Mouse (Mus musculus): ENCODE measurements around the gene Defb22. TPM values are rescaled to one million over a fixed set of nuclear protein-coding genes. Genes with fewer than 3 reads are reported as not detected.

The Defb22 gene
- polyA plus RNA-seq, 1 experiment from 2014 or later, result not detected

- DNase-seq (ENCODE audit: low spot score), result no peak
- 77% methylated on average over 2 of the region's 2 CpGs for WGBS
- H3K4me3 ChIP-seq (ENCODE audit: low read depth, low read length), result no peak overlapping the region
Observed at GRCm38 (mm10) chr2:152487024-152487423, 2.9 kb downstream of the Defb22 start.

GRCm38 (mm10) chr2:152481726-152482125 lies 8.2 kb downstream of the Defb22 start:
- ATAC-seq (replicated peaks; ENCODE audit: low FRiP score) (no peak), DNase-seq (ENCODE audit: low spot score) (no peak)
- Histone ChIP-seq H3K4me1 (replicated peaks; ENCODE audit: control insufficient read depth, insufficient read depth, low read length) (no peaks in the 10 kb centered on the region), H3K27ac (ENCODE audit: low read depth, low read length) (no peak overlapping the region), H3K9me3 (ENCODE audit: control insufficient read depth, low read length) (no peaks in the 10 kb centered on the region), H3K4me2 (no peak overlapping the region), H3K4me3 (ENCODE audit: low read depth, low read length) (no peak overlapping the region), H3K9ac (ENCODE audit: low read depth, low read length) (no peak overlapping the region), H3K36me3 (ENCODE audit: control insufficient read depth, insufficient read depth, low read length) (no peaks in the 10 kb centered on the region), H3K27me3 (replicated peaks; ENCODE audit: control insufficient read depth, insufficient read depth, low read length) (no peaks in the 10 kb centered on the region)
- WGBS, result 83% methylated on average over 7 of the region's 7 CpGs

More at GRCm38 (mm10) chr2:152487024-152487423, 2.9 kb downstream of the Defb22 start:
- no peaks in the 10 kb centered on the region for H3K9me3 ChIP-seq (ENCODE audit: control insufficient read depth, low read length)
- no peak overlapping the region for H3K4me2 ChIP-seq
- no peak overlapping the region for H3K27ac ChIP-seq (ENCODE audit: low read depth, low read length)
- ATAC-seq (replicated peaks; ENCODE audit: low FRiP score), result no peak
- H3K27me3 ChIP-seq (replicated peaks; ENCODE audit: control insufficient read depth, insufficient read depth, low read length), result no peaks in the 10 kb centered on the region
- no peak overlapping the region for H3K9ac ChIP-seq (ENCODE audit: low read depth, low read length)
- H3K36me3 ChIP-seq (ENCODE audit: control insufficient read depth, insufficient read depth, low read length), result no peaks in the 10 kb centered on the region
- no peaks in the 10 kb centered on the region for H3K4me1 ChIP-seq (replicated peaks; ENCODE audit: control insufficient read depth, insufficient read depth, low read length)

GRCm38 (mm10) chr2:152480881-152481280 lies 9.1 kb downstream of the Defb22 start:
- no peaks in the 10 kb centered on the region for H3K27me3 ChIP-seq (replicated peaks; ENCODE audit: control insufficient read depth, insufficient read depth, low read length)
- H3K9ac ChIP-seq (ENCODE audit: low read depth, low read length), result no peak overlapping the region
- no peaks in the 10 kb centered on the region for H3K36me3 ChIP-seq (ENCODE audit: control insufficient read depth, insufficient read depth, low read length)
- 78% methylated on average over 3 of the region's 3 CpGs for WGBS
- H3K27ac ChIP-seq (ENCODE audit: low read depth, low read length), result no peak overlapping the region
- DNase-seq (ENCODE audit: low spot score), result no peak
- no peak overlapping the region for H3K4me3 ChIP-seq (ENCODE audit: low read depth, low read length)
- no peak overlapping the region for H3K4me2 ChIP-seq
- no peaks in the 10 kb centered on the region for H3K9me3 ChIP-seq (ENCODE audit: control insufficient read depth, low read length)
- no peaks in the 10 kb centered on the region for H3K4me1 ChIP-seq (replicated peaks; ENCODE audit: control insufficient read depth, insufficient read depth, low read length)
- no peak for ATAC-seq (replicated peaks; ENCODE audit: low FRiP score)

GRCm38 (mm10) chr2:152476763-152477162 lies 13.2 kb downstream of the Defb22 start, which contains the start of gene Defb20:
Gene Defb20 (plus strand): TSS chr2:152477063.
- ATAC-seq (replicated peaks; ENCODE audit: low FRiP score) (no peak), DNase-seq (ENCODE audit: low spot score) (no peak)
- WGBS, result 49% methylated on average over 2 of the region's 2 CpGs
- Histone ChIP-seq H3K9ac (ENCODE audit: low read depth, low read length) (no peak within 1 kb of the TSS), H3K4me2 (no peak within 1 kb of the TSS), H3K9me3 (ENCODE audit: control insufficient read depth, low read length) (no peaks in the 10 kb centered on the region), H3K27ac (ENCODE audit: low read depth, low read length) (no peak within 1 kb of the TSS), H3K36me3 (ENCODE audit: control insufficient read depth, insufficient read depth, low read length) (no peaks in the 10 kb centered on the region), H3K4me1 (replicated peaks; ENCODE audit: control insufficient read depth, insufficient read depth, low read length) (no peaks in the 10 kb centered on the region), H3K27me3 (replicated peaks; ENCODE audit: control insufficient read depth, insufficient read depth, low read length) (no peaks in the 10 kb centered on the region), H3K4me3 (ENCODE audit: low read depth, low read length) (no peak within 1 kb of the TSS)

- 30% methylated on average over 3 of the region's 3 CpGs for WGBS
- H3K4me3 ChIP-seq (ENCODE audit: low read depth, low read length), result no peak overlapping the region
- DNase-seq (ENCODE audit: low spot score) (no peak), ATAC-seq (replicated peaks; ENCODE audit: low FRiP score) (no peak)
- no peaks in the 10 kb centered on the region for H3K4me1 ChIP-seq (replicated peaks; ENCODE audit: control insufficient read depth, insufficient read depth, low read length)
- no peaks in the 10 kb centered on the region for H3K9me3 ChIP-seq (ENCODE audit: control insufficient read depth, low read length)
- H3K27ac ChIP-seq (ENCODE audit: low read depth, low read length), result no peak overlapping the region
- H3K36me3 ChIP-seq (ENCODE audit: control insufficient read depth, insufficient read depth, low read length), result no peaks in the 10 kb centered on the region
- H3K27me3 ChIP-seq (replicated peaks; ENCODE audit: control insufficient read depth, insufficient read depth, low read length), result no peaks in the 10 kb centered on the region
- no peak overlapping the region for H3K9ac ChIP-seq (ENCODE audit: low read depth, low read length)
- no peak overlapping the region for H3K4me2 ChIP-seq
Observed at GRCm38 (mm10) chr2:152472434-152472833, 17.5 kb downstream of the Defb22 start.

GRCm38 (mm10) chr2:152470973-152471372 lies 19.0 kb downstream of the Defb22 start:
- no peak overlapping the region for H3K4me3 ChIP-seq (ENCODE audit: low read depth, low read length)
- H3K4me2 ChIP-seq, result no peak overlapping the region
- 28% methylated on average over 7 of the region's 7 CpGs for WGBS
- H3K9me3 ChIP-seq (ENCODE audit: control insufficient read depth, low read length), result no peaks in the 10 kb centered on the region
- no peaks in the 10 kb centered on the region for H3K4me1 ChIP-seq (replicated peaks; ENCODE audit: control insufficient read depth, insufficient read depth, low read length)
- H3K27me3 ChIP-seq (replicated peaks; ENCODE audit: control insufficient read depth, insufficient read depth, low read length), result no peaks in the 10 kb centered on the region
- DNase-seq (ENCODE audit: low spot score) (no peak), ATAC-seq (replicated peaks; ENCODE audit: low FRiP score) (no peak)
- no peak overlapping the region for H3K9ac ChIP-seq (ENCODE audit: low read depth, low read length)
- H3K36me3 ChIP-seq (ENCODE audit: control insufficient read depth, insufficient read depth, low read length), result no peaks in the 10 kb centered on the region
- no peak overlapping the region for H3K27ac ChIP-seq (ENCODE audit: low read depth, low read length)

- no peak within 1 kb of the TSS for H3K27ac ChIP-seq (ENCODE audit: low read depth, low read length)
- H3K4me1 ChIP-seq (replicated peaks; ENCODE audit: control insufficient read depth, insufficient read depth, low read length), result no peaks in the 10 kb centered on the region
- no peaks in the 10 kb centered on the region for H3K27me3 ChIP-seq (replicated peaks; ENCODE audit: control insufficient read depth, insufficient read depth, low read length)
- DNase-seq (ENCODE audit: low spot score) (no peak), ATAC-seq (replicated peaks; ENCODE audit: low FRiP score) (no peak)
- no peak within 1 kb of the TSS for H3K4me2 ChIP-seq
- no peak within 1 kb of the TSS for H3K4me3 ChIP-seq (ENCODE audit: low read depth, low read length)
- no peaks in the 10 kb centered on the region for H3K36me3 ChIP-seq (ENCODE audit: control insufficient read depth, insufficient read depth, low read length)
- H3K9me3 ChIP-seq (ENCODE audit: control insufficient read depth, low read length), result no peaks in the 10 kb centered on the region
- WGBS, result 77% methylated on average over 3 of the region's 3 CpGs
- no peak within 1 kb of the TSS for H3K9ac ChIP-seq (ENCODE audit: low read depth, low read length)
Observed at GRCm38 (mm10) chr2:152464570-152465150, 25.3 kb downstream of the Defb22 start, which contains the start of gene Defb23. Gene Defb23 (minus strand): TSS chr2:152464620.

- H3K9ac ChIP-seq (ENCODE audit: low read depth, low read length), result no peak overlapping the region
- no peak overlapping the region for H3K4me2 ChIP-seq
- no peaks in the 10 kb centered on the region; the same call in 1 of the 2 replicates for H3K27me3 ChIP-seq (replicated peaks; ENCODE audit: control insufficient read depth, insufficient read depth, low read length)
- H3K36me3 ChIP-seq (ENCODE audit: control insufficient read depth, insufficient read depth, low read length), result no peaks in the 10 kb centered on the region
- DNase-seq (ENCODE audit: low spot score) (no peak), ATAC-seq (replicated peaks; ENCODE audit: low FRiP score) (no peak)
- no peaks in the 10 kb centered on the region for H3K9me3 ChIP-seq (ENCODE audit: control insufficient read depth, low read length)
- no peak overlapping the region for H3K27ac ChIP-seq (ENCODE audit: low read depth, low read length)
- no peak overlapping the region for H3K4me3 ChIP-seq (ENCODE audit: low read depth, low read length)
- H3K4me1 ChIP-seq (replicated peaks; ENCODE audit: control insufficient read depth, insufficient read depth, low read length), result no peaks in the 10 kb centered on the region; the same call in 1 of the 2 replicates
- WGBS, result 62% methylated on average over 13 of the region's 13 CpGs
Observed at GRCm38 (mm10) chr2:152459241-152459640, 30.7 kb downstream of the Defb22 start.

GRCm38 (mm10) chr2:152452101-152452781 lies 37.7 kb downstream of the Defb22 start:
- no peak overlapping the region for H3K4me3 ChIP-seq (ENCODE audit: low read depth, low read length)
- WGBS, result 69% methylated on average over 4 of the region's 4 CpGs
- ATAC-seq (replicated peaks; ENCODE audit: low FRiP score), result no peak
- 0 out of 2 replicates have a peak, but pooled peaks cover 2% of the 10 kb centered on the region for H3K4me1 ChIP-seq (replicated peaks; ENCODE audit: control insufficient read depth, insufficient read depth, low read length)
- H3K4me2 ChIP-seq, result no peak overlapping the region
- no peaks in the 10 kb centered on the region for H3K9me3 ChIP-seq (ENCODE audit: control insufficient read depth, low read length)
- H3K36me3 ChIP-seq (ENCODE audit: control insufficient read depth, insufficient read depth, low read length), result no peaks in the 10 kb centered on the region
- H3K27ac ChIP-seq (ENCODE audit: low read depth, low read length), result no peak overlapping the region
- H3K9ac ChIP-seq (ENCODE audit: low read depth, low read length), result no peak overlapping the region
- H3K27me3 ChIP-seq (replicated peaks; ENCODE audit: control insufficient read depth, insufficient read depth, low read length), result peaks cover 2% of the 10 kb centered on the region; the same call in 1 of the 2 replicates
- DNase-seq (ENCODE audit: low spot score), result no peak

Measured in liver, embryonic 11.5 days (tissue).